Mouse (Mus musculus): Measurements from ENCODE around the gene Dnlz.
"Not testable (repeated sequence)": the region's sequence is repeated elsewhere in the genome, so short reads cannot be mapped to it uniquely, and the experiment has no call there.

The Dnlz gene

DNA sequence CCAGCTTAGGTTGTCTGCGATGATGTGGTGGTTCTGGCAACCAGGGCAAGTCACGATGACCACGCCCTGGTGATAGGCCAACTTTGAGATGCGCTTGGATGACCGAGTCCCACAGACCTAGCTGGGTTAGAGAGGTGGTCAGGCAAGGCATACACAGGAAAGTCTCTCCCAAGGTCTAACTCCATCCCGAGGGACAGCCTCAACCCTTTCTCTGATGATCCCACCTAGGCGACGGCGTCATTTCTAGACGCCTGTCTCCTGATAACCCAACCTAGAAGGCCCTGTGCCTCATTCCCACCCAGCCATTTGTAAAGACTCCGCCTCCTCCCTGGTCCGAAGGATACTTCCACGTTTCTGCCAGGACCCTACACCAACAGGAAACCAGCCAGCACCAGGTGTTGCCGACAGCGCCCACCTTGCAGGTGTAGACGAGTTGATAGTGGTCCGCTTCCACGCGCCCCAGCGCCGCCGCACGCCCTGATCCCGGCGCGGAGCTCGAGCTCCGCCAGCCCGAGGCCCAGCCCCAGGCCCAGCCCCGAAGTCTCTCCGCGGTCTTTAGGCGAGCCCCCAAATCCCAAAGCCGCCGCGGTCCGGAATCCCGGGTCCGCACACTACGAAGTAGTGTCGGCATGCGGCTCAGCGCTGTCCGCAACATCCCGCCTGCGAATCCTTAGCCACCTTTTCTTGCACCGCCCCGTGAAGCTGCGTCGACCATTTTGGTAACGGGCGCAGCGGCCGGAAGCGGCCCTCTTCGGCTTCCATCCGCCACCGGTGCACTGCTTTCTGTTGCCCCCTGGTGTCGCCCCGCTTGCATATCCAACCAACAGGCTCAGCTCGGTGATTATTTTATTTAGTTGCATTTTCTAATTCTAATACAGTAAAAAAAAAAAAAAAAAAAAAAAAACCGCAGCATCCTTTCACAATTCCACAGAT, at the start of gene Dnlz:
TSS of gene Dnlz (minus strand) at position 753 of the 933 bp plus-strand sequence.
- peak; percentile 90 for DNase-seq (ENCODE audit: low spot score)

DNA sequence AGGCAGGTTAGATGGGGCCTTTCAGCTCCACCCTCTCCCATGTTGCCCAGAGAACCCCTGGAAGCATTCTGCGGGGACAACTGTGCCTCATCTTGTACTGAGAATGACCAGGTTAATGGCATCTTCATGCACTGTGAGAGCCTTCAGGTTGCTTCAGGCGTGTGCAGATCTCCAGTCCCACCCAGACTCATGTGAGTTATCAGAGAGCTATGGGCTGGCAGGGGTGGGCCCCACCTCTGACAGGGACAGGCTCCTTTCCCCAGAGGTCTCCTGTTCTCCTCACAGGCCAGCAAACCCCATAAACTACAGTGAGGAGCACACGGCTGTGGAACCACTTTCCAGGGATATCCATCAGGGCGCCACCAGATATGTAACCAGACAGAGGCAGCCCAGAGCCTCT, 49.1 kb upstream of the Dnlz start:
- DNase-seq (ENCODE audit: low spot score), result no peak

DNA sequence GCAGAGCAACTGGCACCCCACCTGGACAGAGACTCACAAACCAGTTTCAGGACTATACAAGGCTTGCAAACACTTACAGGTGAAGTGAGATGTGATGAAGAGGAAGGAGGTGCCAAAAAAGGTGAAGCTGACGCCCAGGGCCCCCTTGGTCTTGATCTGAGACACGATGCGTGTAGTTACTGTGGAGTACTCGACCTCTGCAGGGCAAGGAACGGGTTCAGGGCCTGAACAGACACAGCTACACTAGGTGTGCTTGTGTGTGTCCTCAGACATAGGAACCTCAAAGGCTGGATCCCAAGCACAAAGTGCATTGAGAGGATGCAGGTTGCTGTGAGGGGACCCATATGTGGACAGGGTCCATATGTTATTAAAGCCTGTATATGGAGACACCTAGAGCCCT, 48.4 kb upstream of the Dnlz start:
- DNase-seq (ENCODE audit: low spot score), result no peak

DNA sequence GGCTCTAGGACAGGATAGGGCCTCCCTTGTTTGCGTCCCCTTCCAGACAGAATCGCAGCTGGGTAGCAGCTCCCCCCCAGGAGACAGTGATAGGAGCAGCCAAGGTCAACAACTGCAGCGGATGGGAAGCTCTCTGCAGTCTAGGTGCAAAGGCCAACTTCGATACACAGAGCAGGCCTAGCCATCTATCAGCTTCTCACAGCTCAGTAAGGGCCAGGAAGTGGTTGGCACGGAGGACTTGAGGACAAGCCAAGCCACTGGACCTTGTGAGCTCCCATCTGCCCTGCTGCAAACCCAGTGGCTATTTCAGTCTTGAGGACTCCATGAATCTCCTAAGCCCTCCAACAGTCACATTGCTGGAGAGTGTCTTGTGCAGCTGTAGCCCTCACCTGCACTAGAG, 47.7 kb upstream of the Dnlz start:
- DNase-seq (ENCODE audit: low spot score), result no peak

DNA sequence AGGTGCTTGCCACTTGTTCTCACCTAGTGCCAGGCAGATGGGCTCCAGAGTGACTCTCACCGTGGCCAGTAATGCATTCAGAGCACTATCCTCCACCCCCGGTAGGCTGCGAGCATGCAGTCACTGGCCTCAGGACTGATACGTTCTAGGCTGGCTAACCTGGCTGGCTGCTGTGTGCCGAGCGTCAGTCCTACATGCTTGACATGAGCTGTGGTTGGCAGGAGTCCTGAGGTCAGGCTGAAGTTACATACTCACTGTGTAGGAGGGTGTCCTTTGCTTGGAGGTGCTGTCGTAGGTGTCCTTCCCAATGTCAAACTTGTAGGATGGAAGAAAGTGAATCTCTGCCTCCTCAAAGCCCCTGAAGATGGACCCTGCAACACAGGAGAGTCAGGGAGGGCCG, 47.1 kb upstream of the Dnlz start:
- no peak for DNase-seq (ENCODE audit: low spot score)

DNA sequence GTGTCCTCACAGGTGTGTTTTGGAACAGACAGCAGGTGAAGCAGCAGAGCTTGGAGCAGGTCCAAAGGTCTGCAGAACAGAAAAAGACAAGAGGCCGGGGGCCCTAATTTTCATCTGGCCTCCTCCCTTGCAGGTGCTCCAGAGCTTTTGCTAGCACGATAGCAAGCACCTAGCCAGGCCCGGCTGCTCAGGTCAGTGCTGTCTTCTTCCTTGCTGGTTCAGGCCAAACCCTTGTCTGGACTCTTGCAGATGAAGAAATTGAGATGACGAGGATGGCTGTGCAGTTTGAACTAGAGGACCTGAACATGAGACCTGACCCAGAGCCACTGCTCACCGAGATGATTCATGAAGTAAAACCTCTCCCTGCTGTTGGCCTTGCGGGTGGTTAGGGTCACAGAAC, 39.7 kb upstream of the Dnlz start:
- no peak for DNase-seq (ENCODE audit: low spot score)

DNA sequence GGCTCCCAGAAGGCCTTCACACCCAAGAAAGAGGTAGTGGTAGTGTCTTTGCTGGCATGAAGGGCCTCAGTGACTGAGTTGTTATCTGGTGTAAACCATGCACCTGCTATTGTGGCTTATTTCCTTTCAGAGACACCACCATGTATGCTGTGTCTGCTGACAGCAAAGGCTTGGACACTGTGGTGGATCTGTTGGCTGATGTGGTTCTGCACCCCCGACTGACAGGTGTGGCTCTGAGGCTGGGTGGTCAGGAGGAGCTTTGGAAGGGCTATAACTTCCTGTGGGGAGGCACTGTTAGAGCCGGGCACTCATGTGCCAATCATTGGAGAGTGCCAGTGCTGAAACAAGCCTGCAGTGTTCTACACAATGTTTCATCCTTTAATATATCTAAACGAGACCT, 39.0 kb upstream of the Dnlz start:
- DNase-seq (ENCODE audit: low spot score), result no peak

DNA sequence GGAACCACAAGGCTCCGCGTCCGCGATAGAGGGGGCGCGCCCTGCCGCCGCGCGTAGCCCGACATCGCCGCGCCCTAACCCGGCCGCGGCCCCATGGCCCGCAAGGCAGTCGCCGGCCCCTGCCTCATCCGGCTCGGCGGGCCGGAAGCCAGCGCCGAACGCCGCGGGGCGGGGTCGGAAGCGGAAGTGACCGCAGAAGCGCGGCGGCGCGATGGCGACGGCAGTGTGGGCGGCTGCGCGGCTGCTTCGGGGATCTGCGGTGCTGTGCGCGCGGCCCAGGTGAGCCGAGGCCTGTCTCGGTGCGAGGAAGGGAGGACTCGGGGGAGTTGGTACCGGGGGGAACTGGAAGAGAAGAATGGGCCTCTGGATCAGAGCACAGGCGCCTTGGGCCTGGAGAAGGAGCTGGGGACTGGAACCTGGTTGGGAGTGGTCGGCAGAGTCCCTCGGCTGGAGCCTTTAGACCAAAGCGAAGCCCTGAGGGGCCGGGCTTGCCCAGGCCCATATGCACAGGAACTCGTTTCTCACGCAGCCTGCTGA, 37.3 kb upstream of the Dnlz start, which contains the start of the genes Entr1 and Pmpca:
TSS of gene Entr1 (minus strand) at position 163 of the 537 bp plus-strand sequence.
TSS of gene Pmpca (plus strand) at position 186 of the 537 bp plus-strand sequence.
- DNase-seq (ENCODE audit: low spot score), result peak; percentile 84

DNA sequence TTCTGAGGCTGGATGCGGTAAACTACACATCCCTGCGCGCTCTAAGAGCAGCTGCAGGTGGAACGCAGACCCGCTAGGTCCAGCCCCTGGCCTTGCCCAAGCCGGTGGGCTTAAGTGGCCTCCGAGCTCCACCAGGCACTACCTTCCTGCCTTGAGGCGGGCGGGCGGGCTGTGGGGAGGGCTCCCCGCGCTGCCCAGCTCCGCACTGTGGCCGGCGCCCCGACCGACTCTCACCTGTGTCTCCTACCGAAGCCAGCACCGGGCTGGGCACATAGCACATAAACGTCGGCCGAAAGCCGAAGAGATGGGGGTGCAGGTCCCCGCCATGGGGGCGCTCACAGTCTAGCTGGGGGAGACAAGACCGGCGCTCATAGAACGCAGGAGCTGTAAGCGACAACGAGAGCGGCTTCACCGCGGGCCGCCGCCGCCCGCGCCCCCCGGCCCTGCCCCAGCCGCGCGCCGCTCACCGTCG, 36.8 kb upstream of the Dnlz start:
- no peak for DNase-seq (ENCODE audit: low spot score)

DNA sequence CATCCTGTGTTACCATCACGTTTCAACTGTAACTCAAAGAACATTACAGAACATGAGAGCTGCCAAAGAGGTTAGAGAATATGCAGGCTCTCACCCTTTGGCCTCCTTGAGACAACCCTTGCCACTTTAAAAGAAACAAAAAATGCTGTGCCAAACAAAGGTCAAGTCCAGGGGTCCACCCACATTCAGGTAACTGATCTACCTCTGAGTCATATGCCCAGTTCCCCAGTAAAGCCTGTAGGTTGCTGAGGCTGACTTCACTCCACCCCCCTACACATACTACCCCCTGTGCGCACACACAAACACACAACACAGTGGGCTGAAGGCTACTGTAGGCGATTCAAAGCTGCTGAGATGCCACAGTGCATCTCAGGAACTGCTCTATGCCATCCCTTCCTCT, 35.8 kb upstream of the Dnlz start:
- DNase-seq (ENCODE audit: low spot score), result no peak

DNA sequence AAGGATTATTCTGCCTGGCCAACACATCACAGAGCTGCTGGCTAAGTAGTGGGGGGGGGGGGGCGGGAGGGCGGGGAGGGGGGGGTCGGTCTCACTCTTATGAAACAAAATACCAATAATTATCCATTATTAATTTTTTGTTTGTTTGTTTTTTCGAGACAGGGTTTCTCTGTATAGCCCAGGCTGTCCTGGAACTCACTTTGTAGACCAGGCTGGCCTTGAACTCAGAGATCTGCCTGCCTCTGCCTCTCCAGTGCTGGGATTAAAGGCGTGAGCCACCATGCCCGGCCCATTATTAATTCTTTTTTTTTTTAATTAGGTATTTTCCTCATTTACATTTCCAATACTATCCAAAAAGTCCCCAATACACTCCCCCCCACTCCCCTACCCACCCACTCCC, 29.0 kb upstream of the Dnlz start:
- not testable (repeated sequence) for DNase-seq (ENCODE audit: low spot score)

DNA sequence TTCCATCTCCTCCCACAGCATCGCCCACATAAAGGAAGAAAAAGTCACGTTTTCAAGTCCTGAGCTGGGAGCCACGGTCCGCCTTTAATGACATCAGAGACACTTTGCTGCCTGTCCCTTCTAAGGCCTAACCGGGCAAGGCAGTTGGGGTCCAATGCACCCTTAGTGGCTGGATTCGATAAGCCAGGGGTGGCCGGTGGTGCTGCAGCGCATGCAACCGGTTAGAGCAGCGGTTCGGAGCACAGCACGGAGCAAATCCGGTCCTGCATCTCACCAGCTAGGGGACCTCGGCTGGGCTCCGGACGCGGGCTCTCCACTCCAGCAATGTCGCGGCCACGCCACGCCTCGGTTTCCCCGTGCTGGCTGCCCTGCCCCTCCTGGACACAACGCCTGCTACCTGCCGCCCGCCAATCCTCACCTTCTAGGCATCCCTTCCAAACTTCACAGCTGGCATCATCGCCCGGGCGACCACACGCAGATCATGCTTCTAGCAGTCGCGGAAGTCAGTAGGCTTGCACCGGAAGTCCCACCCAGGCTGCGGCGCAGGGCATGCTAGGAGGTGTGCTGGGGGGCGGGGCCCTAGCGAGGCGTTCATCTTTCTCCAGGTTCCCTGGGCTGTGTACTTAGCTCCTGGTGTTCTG, 28.3 kb upstream of the Dnlz start, which contains the start of gene Snapc4:
TSS of gene Snapc4 (minus strand) at position 523 of the 641 bp plus-strand sequence.
- peak; percentile 88 for DNase-seq (ENCODE audit: low spot score)

DNA sequence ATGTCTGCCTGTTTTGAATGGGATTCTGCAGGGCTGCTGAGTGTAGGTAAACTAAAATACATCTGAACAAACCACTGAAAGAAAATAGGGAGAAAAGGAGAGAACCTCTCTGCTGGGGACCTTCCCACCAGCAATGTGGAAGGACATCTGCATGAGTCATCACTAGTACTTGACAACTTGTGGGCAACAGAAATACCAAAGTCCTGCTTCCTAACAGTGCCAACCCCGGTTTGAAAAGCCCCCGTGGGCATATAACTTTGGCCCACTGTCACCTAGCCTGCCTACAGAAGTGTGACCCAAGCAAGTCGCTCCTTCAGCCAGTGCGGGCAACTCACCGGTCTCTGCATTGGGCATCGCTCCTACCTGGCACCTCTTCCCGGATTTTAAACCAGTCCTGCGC, 20.5 kb upstream of the Dnlz start:
- no peak for DNase-seq (ENCODE audit: low spot score)

DNA sequence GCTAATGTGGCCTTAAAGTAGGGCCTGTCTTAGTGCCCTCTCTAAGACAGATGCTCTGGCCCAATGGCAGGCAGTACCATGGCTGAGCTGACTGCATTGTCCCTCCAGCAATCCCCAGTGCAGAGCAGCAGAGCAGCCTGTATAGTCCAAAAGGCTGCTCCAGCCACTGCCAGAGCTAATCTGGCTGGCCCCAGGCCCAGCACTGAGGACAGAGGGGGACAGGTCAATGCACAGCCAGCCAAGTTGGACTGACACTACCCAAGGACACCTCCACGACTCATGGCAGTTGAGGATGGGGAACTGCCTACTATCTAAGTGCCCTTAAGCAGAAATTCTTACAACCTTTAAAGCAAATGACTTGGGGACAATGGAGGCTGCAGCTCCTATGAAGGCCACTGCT, 16.7 kb upstream of the Dnlz start:
- DNase-seq (ENCODE audit: low spot score), result no peak

DNA sequence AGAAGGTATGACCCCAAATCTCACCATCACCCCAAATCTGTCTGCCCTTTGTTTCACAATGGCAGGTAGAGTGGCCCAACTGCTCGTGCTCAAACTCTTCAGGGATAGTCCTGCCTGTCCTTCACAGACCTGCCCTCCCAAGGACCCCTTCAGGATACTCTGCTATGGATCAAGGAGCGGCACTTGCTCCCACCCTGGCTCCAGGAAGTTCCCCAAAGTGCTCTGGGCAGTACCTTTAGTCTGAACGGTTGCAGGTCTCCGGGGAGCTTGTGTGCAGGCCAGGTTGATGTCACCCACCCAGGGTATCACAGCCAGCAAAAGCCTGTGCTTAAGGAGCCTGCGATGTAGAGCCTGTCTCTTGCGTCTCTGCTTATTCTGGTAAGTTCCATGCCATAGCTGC, 16.0 kb upstream of the Dnlz start:
- no peak for DNase-seq (ENCODE audit: low spot score)

DNA sequence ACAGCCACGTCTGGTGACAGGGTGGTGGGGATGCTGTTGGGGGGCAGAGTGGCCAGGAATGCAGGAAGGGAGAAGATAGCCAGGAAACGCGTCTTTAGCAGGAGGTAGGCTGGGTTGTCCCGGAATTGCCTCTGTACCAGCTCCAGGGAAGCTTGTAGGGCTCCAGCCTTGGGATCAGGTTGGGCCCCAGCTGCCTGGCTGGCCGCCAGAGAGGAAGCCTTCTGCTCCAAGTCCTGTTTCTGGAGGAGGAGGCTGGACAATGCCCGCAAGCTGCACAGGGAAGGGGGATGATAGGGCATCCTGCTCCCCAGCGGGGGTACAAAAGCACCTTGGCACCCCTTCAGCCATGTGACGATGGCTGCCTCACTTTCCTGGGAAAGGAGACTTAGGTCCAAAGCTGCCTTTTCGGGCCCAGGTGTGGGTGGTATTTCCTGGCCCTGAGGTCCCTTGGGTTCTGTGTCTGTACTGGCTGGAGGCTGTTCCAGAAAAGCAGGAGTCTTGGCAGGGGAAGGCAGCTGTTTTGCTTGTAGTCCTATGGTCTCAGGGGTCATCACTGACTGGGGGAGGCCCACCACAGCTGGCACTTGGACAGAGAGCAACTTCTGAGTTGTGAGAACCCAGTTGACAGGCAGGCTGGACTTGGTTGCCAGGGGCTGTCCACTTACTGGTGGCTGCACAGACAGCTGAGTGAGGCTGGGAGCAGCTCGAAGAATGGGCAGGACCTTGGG, 13.0 kb upstream of the Dnlz start:
- peak; percentile 67 for DNase-seq (ENCODE audit: low spot score)

DNA sequence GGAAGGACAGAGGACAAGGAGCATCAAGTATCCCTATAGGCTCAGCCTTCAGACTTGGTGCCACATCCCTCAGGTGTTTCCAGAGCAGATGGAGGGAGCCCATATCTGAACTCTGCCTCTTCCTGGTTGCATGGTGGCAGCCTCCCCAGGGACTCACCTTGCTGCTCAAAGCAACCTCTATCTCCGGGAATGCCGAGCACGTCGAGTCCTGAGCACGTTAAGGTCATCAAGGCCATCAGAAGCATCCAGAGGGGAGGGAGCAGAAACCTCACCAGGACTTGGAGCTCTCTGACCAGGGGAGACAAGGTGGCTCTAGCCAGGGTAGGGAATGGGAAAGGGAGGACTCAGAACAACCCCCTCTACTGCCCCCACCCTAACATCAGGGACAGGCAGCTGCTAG, 11.6 kb upstream of the Dnlz start:
- DNase-seq (ENCODE audit: low spot score), result no peak

DNA sequence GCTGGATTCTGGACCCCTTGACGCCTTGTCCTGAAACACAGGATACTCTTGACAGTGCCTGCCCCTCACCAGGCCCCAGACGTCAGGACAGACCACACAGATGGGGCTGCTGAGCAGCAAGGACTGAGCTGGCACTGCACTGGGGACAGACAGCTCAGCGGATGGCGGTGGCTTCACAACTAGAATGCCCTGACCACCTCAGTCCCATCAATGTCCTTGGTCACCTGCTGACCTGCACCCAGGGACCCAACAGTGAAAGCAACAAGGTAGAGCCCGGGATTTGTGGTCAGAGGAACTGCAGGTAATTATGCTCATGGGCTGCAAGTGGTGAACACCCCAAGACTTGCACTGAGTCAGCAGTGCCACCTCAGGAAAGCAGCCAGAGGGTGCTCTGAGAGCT, 11.1 kb upstream of the Dnlz start:
- no peak for DNase-seq (ENCODE audit: low spot score)

DNA sequence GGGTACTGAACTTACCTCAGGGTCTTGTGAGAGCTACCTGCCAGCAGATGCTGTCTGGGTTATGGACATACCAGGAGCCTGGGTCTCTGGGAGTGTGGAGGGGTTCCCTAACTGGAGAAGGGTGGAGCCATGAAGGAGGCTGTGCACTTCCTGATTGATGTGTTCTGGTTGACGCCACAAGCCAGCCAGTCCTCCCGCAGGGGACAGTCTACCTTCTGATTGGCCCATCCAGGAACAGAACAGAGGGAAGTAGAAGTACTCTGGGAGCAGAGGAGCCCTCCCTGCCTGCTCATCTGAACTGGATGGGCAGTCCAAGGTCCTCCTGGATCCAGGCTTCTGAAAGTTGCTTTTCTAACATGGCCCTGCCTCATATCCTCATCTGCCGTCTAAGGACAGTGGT, 8.9 kb upstream of the Dnlz start, which contains the start of gene Card9:
TSS of gene Card9 (minus strand) at position 147 of the 400 bp plus-strand sequence.
- DNase-seq (ENCODE audit: low spot score), result no peak

DNA sequence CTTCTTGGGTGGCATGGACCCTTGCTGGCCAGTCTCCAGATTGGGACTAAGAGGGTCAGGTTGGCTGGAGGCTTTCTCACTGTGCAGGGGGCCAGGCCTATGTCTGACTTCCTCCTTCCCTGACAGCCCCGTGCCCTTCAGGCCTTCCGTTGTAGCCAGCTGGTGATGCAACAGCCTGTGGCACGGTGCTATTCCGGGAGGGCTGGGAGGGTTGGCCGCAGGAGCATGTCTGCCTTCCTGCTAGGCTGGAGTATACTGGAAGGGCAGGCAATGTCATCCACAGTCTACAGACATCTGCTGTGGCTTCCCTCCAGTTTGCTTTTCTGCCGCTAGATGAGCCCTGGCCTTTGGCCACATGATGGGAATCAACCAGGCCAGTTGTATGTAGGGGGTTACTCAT, 8.1 kb upstream of the Dnlz start:
- no peak for DNase-seq (ENCODE audit: low spot score)

DNA sequence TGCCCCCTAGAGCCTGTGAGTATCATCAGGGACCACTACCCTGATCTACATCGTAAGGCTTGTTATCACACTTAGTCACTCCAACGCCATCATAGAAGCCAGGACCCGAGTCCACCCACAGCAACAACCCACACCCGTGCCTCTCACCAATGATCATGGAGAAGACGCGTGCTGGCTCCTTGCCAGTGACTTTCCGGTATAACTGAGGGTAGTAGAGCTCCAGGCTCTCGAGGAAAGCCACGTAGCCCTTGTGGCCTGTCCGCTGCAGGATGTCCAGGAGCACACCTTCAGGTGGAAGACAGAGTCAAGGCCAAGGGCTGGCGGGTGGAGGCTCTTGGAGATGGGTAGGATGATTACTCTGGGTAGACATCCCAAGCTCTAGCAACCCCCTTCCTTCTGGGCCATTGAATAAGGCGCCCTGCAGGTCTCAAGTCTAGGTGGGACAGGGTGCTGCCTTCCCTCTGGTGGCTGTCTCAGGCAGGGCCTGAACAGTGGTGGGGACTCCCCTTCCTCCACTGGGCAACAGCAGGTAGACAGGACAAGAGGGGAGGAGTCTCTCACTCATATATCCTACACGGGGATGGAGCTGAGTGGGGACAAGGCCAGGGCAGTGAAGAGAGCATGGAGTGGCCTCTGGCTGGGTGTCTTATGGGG, 6.9 kb upstream of the Dnlz start:
- DNase-seq (ENCODE audit: low spot score), result no peak

DNA sequence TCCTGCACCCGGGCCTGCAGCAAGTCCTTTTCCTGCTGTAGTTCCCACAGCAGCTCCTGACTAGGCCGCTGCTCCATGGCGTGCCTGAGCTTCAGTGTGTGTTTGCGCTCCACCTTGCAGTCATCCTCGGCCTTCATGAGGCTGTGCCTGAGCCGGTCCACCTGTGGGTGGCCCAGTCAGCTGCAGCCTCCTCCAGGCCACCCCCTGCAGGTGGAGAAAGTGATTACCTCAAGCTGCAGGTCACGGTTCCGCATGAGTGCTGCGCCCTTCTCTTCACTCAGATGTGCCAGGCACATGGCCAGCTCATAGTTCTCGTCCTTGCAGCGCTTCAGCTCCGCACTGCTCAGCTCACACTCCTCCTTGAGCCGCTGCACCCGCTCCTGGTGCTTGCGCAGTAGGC, 5.6 kb upstream of the Dnlz start:
- DNase-seq (ENCODE audit: low spot score), result no peak
